Mouse (Mus musculus): ENCODE data around the gene Col15a1.

DNA sequence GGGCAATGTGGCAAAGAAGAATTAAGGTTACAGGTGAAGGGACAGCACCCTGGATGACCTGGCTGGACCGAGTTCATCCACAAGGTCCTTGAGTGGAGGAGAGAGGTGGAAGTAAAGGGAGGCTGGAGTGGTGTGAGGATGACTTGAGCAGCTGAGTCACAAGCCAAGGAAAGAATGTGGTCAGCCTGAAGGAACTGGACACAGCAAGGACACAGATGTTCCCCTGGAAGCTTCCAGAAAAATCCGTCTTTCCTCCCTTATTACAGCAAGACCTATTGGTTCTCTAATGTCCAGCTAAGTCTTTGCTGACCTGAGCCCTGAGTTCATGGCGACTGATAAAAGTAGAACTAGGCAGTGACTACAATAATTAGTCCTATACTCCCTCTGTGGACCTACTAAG lies 12.6 kb downstream of the Col15a1 start:
- no peak for TF ChIP-seq CTCF (IDR thresholded peaks at IDR 0.05; ENCODE audit: low read depth)
- TF ChIP-seq EP300 (IDR thresholded peaks at IDR 0.05; ENCODE audit: low read depth) = no peak
